Mouse (Mus musculus): ENCODE results near the gene Ubp1. TPM values are rescaled to one million over a fixed set of nuclear protein-coding genes. Genes with fewer than 3 reads are reported as not detected.

Ubp1 gene
- total RNA-seq, 2 experiments from 2014 or later = 86.7 to 94.0 TPM

DNA sequence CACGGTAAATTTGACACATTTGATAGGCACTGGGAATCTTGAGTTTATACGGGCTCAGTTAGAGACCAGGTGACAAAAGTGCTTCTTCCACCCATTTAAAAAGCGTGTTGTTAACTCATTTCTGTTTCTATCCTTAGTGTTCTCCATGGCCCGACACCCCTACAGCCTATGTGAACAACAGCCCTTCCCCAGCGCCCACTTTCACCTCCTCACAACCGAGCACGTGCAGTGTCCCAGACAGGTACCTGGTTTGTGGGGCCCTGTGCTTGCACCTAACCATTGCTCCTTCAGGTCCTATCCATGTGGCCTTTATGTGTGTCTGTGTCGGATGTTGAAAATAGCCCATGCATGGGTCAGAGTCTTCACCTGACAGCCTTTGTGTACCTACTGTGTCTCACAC is 33.7 kb downstream of the Ubp1 start:
- ATAC-seq (replicated peaks; ENCODE audit: low FRiP score, low TSS enrichment, poor library complexity, severe bottlenecking) = no peak

DNA sequence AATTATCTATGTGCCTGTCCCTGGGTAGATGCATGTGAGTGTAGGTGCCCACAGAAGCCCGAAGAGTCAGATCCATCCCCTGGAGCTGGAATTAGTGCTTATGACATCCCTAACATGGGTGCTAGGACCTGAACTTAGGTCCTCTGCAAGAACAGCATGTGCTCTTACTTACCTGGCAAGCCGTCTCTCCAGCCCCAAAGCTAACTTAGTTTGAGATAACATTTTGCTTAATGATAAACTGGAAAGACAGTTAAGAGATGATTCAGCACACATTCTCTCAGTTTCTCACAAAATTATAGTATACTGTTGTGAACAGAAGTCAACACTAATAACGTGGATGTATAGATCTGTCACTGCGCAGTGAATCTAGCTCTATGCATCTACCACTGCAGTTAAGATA is 36.1 kb downstream of the Ubp1 start:
- no peak for ATAC-seq (replicated peaks; ENCODE audit: low FRiP score, low TSS enrichment, poor library complexity, severe bottlenecking)

DNA sequence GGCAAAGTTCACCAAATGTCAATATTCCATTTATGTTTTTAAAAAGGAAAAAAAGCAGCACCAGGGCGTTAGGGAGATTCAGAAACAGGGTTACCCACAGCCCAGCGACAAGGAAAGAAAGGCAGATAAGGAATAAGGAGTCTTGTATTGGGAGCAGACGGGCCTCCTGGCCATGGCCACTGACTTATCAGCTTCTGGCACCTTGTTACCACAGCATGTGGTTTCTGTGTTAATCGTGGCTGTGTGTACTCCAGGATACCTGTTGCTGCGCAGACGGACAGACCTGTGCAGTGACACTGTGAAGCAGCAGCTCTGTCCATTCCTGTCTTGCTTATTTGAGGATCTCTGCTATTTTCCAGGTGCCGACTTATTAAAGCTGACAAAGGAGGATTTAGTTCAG is 38.2 kb downstream of the Ubp1 start:
- ATAC-seq (replicated peaks; ENCODE audit: low FRiP score, low TSS enrichment, poor library complexity, severe bottlenecking) = peak; percentile 94

DNA sequence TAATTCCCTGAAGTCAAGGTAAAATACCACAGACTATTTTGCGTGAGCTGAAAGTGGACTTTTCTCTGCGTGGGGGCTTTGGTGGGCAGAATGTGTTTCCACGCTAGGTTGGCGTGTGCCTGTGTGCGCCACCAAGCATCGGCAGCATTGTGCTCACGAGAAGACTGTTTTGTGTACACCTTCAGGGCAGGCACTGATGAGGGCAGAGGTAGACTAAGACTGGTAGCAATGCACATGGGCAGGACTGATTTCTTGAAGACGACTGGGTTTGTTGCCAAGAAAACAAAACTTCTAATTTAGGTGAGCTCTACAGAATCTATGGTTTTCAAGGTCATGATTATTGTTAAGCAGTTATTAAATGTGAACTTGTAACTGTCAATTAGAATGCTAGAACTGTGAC is 38.7 kb downstream of the Ubp1 start:
- peak; percentile 11 for ATAC-seq (replicated peaks; ENCODE audit: low FRiP score, low TSS enrichment, poor library complexity, severe bottlenecking)

DNA sequence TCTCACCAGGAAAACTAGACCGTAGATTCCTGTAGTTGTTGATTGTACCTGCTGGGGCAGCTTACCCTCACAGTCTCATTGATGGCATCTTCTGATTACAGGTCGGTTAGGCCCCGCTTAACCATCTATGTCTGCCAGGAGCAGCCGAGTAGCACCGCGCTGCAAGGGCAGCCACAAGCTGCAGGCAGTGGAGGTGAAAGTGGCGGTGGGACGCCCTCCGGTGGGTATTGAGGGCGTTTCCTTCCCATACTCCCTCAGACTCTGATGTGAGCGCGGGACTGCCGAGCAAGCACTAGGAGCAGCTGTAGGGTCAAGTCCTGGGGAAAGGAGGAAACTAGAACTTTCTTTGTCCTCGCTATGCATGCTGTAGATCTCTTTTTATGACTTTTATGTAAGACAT is 39.3 kb downstream of the Ubp1 start:
- peak; percentile 35 for ATAC-seq (replicated peaks; ENCODE audit: low FRiP score, low TSS enrichment, poor library complexity, severe bottlenecking)

DNA sequence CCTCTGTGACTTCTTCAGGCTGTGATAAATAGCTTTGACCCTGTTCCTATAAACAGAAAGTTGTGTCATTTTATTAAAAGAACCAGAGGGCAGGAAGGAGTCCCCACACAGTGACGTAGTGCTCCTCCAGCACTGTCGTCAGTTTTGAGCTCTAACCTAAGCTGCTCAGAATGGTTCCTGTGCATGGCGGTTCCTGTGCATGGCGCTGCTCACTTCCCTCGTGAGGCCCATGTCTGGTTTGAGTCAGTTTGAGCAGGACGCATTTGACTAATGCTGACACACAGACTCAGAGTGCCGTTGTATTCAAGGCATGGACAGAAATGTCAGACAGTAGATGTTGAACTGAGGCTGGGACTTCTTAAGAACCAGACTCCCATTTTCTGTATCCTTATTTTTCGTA is 40.9 kb downstream of the Ubp1 start:
- ATAC-seq (replicated peaks; ENCODE audit: low FRiP score, low TSS enrichment, poor library complexity, severe bottlenecking) = no peak

DNA sequence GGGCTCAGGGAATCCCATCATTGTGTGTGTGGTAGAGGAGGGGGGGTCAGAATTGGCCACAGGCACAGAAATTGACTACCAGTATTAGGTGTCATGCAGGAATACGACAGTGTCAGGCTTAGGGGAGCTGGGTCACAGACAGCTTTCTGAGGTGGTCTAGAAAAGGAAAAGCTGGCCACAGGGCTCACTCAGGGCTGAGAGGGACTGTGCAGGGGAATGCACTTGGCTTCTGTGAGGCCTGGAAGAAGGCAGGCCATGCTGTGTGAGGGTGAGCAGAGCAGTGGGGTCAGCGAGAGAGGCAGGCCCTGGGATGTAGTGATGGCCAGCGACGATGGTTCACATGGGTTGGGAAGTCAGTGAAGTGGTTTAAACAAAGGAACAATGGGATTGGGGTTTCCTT is 43.1 kb downstream of the Ubp1 start:
- no peak for ATAC-seq (replicated peaks; ENCODE audit: low FRiP score, low TSS enrichment, poor library complexity, severe bottlenecking)

DNA sequence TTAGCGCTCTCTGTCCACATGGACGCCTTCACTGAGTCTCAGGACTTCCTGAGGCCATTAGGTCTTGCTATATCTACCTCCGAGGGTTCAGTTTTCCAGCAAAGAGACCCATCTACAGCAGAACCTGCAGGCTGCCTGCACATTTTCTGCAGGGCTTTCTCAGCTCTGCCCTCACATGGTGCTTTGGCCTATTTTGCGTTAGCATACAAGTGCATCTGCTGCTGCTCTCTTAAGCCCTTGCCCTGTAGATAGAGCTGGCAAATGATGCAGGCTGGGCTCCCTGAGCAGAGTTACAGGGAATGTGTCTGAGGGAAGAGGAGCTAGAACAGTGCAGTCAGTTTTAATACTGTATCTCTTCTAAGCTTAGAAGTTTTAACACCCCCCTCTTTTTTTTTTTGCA is 44.2 kb downstream of the Ubp1 start:
- ATAC-seq (replicated peaks; ENCODE audit: low FRiP score, low TSS enrichment, poor library complexity, severe bottlenecking) = no peak

DNA sequence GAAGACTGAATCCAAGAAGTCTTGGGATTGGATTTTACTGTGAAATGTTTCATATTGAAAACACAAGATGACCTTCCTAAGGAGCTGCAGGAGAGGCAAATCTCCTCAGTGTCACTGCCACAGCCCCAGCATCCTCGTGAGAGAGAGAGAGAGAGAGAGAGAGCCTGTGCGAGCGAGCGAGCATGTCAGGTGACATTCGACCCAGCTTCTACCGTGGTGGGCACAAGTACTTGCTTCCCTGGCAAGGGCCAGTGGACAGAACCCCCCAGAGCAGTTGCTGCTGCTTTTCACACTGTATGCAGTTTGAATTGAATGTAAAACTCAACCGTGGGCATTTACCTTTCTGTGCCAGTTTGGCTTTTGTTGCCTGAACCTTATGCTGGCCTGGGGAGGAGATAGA is 44.7 kb downstream of the Ubp1 start:
- ATAC-seq (replicated peaks; ENCODE audit: low FRiP score, low TSS enrichment, poor library complexity, severe bottlenecking) = no peak

DNA sequence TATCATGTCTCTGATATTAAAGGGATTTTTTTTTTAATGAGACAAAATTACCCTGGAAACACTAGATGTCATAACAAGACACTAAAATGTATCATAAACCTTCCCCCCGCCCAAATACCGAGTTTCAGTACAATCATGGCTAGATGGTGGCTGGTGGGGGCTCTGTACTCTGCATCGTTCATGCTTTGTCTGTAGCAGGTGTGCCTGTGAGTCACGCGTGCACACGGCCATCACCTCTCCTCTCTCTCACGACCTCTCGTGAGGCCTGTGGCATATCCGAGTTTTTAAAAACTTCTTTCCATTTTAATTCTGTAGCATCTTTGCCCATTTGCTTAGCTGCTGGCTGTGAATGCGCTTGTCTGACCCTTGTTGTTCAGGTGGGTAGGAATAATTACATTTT is 45.5 kb downstream of the Ubp1 start:
- no peak for ATAC-seq (replicated peaks; ENCODE audit: low FRiP score, low TSS enrichment, poor library complexity, severe bottlenecking)

DNA sequence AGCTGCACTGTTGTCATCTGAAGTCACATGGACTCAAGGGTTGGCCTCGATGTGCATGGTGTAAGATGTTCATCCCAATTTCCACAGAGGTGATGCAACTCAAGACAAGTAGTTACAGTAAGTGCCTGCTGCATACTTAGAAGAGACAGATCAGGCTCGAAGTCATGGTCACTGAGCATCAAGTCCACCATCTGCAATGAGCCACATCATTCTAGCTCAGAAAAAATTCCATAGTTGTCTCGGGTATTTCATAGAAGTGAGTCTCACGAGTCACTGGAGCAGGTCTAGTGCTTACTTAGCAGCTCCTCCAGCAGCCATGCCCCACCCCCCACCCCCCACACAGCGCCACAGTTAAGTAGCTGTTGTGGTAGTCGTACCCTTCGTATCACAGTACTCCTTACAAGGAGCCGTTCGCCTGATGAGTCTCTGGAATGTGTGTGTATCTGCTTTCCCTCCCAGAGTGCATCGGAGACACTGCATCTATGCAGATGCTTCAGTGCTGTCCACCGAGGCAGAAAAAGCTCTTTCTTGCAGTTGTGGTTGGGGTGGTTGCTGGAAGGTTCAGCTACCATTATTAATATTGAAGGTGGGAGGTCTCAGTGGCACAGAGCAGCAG is 46.6 kb downstream of the Ubp1 start:
- no peak for ATAC-seq (replicated peaks; ENCODE audit: low FRiP score, low TSS enrichment, poor library complexity, severe bottlenecking)

DNA sequence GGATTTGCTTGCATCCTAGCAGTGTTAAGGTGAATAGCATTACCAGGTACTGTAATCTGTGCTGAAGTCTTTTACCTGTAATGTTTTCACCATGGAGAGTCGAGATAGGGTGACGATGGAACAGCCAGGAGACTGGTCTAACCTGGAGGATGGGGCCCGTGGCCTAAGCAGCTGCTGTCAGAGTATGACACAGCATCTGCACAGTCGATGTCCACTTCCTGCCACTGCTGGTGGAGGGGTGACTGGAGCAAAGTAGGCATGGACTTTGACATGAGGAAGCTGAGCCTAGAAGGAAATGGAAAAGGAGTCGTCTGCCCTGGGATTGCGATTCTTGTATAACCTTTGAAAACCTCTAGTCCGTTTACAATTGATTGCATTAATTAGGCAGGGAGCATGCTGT is 47.9 kb downstream of the Ubp1 start:
- ATAC-seq (replicated peaks; ENCODE audit: low FRiP score, low TSS enrichment, poor library complexity, severe bottlenecking) = no peak

DNA sequence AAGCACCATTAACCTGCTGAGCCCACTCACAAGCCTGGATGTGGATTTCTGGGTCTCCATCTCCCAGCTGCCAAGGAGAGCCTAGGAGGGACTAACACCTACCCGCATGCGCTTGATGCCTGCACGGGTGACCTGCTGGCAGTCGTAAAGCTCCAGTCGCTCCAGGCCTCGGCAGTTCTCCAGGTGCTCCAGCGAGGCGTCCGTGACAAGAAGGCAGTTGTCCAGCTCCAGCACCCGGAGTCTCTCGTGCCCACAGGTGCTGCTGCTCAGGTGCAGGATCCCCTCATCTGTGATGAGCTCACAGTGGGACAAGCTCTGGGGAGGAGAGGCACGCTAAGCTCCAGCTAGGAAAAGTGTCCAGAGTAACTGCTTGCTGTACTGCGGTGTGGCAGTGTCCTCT is 48.6 kb downstream of the Ubp1 start:
- no peak for ATAC-seq (replicated peaks; ENCODE audit: low FRiP score, low TSS enrichment, poor library complexity, severe bottlenecking)

DNA sequence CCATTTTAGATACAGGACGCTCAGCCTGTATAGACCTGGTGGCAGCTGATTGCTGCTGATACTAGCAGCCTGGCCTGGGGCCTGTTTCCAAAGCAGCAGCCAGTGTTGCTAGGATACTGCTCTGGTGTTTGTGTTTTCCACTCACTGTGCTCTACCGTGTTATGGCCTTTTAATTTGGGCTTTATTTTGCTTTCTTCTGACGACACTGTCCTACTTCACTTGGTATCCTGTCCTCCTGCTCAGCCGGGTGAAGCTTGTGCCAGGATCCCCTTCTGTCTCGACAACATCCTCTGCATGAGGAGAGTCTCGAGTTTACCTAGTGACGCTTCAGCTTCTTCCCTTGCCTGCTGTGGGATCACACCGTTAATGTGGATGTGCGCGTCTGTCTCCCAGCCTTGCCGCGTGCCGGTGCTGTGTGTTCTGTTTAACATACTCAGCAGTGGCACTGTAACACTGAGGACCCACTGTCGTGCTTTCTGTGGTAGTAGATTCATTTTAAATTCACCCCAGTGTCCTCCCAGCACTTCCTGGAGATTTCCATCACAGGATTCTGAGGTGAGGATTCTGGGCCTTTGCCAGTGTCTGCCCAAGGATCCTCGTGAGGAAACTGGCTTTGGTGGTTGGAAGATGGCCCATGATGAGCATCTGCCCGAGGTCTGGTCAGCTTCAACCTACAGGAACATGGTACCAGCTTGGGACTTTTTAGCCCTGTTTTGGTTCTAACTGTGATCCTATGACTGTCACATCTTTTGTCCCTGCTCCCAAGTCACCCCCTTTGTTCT is 50.6 kb downstream of the Ubp1 start:
- peak; percentile 75 for ATAC-seq (replicated peaks; ENCODE audit: low FRiP score, low TSS enrichment, poor library complexity, severe bottlenecking)

DNA sequence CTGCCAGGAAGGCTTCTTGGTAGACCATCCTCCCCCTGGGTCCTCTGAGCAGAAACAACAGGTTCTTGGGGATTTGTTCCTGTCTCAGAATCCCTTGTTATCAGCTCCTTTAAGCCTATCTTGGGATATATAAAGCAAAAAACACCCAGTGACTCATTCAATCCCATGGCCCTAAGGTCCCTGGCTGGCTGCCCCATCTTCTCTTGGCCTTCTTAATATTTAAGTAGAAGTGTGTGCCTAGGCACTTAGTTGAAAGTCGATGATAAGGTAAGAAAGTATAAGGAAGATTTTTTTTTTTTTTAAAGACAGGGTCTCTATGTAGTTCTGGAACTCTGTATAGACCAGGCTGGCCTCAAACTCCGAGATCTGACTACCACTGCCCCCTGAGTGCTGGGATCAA is 51.7 kb downstream of the Ubp1 start:
- no peak for ATAC-seq (replicated peaks; ENCODE audit: low FRiP score, low TSS enrichment, poor library complexity, severe bottlenecking)

DNA sequence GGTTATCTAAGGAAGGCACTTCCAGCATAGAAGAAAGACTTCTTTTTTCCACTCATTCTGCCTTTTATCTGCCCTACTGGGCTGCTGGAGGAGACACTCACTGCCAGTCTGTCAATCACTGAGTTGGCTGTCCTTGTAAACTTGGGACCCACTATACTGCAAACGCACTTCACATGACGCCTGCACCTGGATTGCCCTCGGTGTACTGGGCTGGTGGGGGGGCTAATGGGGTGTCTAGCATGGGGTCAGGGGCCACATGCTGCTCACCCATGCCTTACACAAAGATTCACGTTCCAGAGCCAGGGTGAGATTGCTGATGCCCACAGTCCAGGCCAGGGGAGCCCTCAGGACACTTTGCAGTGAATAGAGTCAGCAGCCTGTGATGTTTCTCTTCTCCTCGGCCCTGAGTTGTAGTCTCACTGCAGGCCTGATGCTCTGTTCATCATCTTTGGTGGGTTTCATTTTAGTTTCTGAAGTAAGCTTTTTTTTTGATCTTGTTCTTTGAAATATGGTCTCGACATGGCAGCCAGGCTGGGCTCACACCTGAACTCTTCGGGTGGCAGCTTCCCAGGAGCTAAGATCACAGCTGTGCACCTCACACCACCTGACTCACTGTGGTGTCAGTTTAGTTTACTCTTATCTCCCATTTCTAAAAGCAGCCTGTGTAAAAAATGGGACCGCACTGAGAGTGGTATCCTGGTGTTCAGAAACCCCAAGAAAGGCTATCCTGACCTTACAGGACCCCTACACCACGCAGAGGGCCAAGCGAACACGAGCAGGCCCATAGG is 52.3 kb downstream of the Ubp1 start:
- ATAC-seq (replicated peaks; ENCODE audit: low FRiP score, low TSS enrichment, poor library complexity, severe bottlenecking) = peak; percentile 29; the same call in 1 of the 2 replicates

DNA sequence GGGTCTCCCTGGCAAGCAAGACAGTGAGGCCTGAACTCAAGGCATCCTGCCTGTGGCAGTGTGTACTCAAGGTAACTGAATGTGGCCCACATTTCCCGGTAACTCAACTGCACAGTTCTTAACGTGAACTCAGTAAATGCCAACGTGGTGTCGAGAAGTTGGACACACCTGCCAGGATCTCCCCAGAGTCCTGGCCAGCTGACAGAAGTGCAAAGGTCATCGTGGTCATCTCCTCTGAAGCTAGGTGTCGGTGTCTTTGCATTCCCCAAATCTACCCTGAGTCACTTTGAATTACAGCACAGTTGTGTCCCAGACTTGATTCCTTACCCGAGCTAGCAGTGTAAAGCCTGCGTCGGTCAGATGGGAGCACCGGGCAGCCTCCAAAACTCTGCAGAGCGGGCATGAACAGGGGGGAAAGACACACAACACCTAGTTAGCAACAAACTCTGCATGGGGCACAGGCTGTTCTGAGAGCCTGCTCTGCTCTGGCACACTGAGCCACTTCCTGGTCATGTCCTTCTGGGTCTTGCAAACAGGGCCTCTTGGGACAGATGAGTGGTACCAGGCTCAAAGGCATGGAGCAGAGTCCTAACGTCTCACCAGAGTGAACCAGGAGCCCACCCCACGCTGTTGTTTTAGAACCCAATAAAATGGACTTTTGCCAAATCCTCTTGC is 54.3 kb downstream of the Ubp1 start:
- ATAC-seq (replicated peaks; ENCODE audit: low FRiP score, low TSS enrichment, poor library complexity, severe bottlenecking) = no peak

DNA sequence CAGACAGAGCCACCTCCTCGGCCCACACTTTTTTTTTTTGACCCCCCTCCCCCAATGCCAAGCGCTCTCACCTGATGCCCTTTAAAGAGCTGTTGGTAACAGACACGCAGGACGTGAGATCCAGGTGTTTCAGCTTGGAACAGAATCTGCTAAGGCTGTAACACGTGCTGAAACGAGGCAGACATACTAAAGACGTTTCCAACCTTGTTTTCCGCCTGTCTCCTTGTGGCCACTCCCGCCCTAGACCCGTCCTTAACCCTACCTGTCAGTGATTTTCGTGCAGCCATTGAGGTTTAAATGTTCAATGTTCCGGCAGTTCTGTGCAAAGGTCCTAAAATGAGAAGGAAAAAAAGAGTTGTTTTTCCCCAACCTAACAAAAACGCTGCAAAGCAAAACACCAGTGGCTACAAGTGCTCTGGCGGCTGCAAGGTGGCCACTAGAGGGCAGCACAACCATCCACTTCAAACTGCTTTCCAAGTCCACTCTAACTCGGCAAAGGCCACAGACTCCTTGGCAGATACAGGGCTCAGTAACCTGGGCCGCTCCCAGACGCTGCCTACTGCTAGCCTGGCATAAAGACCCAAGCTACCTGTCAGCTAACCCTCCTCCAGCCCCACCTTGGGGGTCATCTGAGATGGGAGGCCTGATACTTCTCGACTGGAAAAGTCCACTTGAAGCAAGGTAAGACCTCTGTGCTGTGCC is 60.0 kb downstream of the Ubp1 start:
- peak; percentile 88 for ATAC-seq (replicated peaks; ENCODE audit: low FRiP score, low TSS enrichment, poor library complexity, severe bottlenecking)

DNA sequence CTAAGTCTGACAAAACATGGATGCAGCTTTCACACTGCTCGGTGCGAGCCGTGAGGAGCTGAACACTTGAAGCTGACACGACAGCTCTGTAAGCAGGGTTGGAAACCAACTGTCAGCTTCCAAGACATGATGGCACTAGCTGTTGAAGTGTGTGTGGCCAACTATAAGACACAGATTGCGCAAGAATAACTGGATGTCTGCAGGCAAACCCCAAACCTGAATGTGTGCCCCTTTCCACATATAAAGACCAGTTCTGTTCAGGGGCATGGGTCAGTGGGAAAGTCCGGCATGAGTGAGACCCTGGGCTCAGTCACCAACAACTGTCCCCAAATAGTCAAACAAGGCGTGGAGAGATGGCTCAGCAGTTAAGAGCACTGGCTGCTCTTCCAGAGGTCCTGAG is 62.1 kb downstream of the Ubp1 start:
- ATAC-seq (replicated peaks; ENCODE audit: low FRiP score, low TSS enrichment, poor library complexity, severe bottlenecking) = no peak
